Mouse (Mus musculus): ENCODE measurements at regions not wholly inside any gene's neighbourhood (a gene's known extent, or its start where the extent isn't known, plus 50 kb on each side); places are given as distances from the start of the nearest gene placed in this dataset.

DNA sequence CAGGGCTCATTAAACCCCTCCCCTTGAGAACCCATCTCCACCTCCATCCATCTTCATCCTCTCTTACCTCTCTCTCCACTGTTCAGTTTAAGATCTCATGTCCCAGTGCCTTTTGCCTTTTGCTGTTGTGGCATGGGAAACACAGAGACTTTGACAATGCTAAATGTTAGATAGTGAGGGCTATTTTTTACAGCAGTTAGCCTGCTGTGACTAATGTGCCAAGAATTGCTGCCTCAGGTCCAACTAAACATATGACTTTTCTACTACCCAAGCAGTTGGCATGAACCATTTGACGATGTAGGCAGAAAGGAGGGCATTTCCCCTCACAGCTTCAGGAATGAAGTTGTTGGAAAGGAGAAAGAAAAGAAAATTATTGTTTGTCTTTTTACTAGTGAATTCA lies 389.6 kb downstream of the Lpin1 start:
- TF ChIP-seq POLR2A (IDR thresholded peaks at IDR 0.05; ENCODE audit: borderline replicate concordance, insufficient read depth, low read length) (no peak), CTCF (IDR thresholded peaks at IDR 0.05; ENCODE audit: borderline replicate concordance, insufficient read depth, low read depth, low read length) (no peak)
